Mouse (Mus musculus) colon, adult 2 months (tissue): ENCODE results near the gene Lgals3. TPM values are rescaled to one million over a fixed set of nuclear protein-coding genes. Genes with fewer than 3 reads are reported as not detected.

Experiments used
- polyA plus RNA-seq: library from polyadenylated mRNA; depleted of rRNA; stranded (reverse); fragments of >200 nt; gene quantifications from 2 replicates; pipeline ENCODE4 v1.2.3, GENCODE M21; 2012; rRNA removed

Gene Lgals3
- 3,104 and 3,126 TPM in 2 replicates for polyA plus RNA-seq

DNA sequence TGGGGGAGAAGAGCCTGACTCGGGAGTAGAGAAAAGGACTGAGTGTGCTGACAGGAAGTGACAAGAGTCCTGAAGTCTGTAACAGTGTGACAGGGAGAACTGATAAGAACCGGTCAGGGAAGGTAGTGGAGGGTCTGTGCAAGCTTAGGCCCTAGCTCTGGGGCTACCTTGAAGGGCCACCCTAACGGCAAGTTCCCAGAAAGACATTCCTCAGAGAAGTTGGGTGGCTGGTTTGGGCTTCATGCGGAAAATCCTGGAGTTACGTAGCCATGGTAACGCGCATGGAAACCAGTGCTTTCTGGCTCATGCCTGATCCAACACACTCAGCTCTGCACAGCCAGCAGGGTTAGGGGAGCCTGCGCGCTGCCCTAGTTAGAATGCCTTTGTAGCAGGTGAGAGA lies at the start of gene Lgals3:
Lgals3 (plus strand) TSS at position 291 of the 400 bp plus-strand sequence.

DNA sequence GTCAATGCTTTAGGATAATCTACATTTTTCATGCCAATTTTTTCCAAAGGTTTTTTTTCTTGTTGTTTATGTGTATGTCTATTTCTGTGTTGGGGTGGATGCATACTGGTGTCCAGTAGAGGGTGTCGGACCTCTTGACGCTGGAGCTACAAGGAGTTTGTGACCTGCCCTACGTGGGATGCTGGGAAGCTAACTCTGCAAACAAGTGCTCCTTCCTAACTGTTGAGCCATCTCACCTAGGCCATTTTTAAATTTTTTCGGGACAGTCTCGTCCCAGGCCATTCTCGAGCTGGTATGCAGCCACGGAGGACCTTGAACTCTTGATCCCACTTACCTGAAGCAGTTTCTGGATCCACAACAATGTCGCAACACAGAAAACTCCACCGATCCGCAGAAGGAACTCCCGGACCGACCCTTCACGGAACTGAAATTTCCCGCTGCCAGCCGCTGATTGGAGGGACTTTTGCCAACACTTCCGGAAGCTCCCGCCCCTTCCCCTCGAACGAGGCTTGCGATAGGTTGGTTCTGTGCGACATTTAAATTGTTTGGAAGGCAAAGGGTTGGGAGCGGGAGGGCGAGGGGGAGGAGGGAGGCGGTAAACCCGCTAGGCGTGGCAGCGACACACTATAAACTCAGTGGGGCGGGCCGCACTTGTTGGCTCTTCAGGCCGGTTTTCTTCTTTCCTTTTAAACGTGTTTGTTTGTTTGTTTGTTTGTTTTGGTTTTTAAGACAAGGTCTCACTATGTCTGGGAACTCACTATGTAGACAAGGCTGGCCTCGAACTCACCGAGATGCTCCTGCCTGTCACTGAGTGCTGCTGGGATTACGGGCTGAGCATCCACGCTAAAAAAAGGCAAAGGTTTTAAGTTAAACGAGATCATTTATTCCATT lies 50.5 kb downstream of the Lgals3 start, which contains the start of gene Dlgap5:
Dlgap5 (minus strand) TSS at position 633 of the 891 bp plus-strand sequence.

Other genes with a start within 250 kb of the Lgals3 start
- gene Gch1, start 178.3 kb upstream of the Lgals3 start, polyA plus RNA-seq = 20.9 and 25.9 TPM in 2 replicates
- gene Wdhd1, start 90.9 kb upstream of the Lgals3 start, polyA plus RNA-seq = 1.5 TPM in 2 replicates
- 1.8 TPM in 2 replicates for gene Socs4, start 90.8 kb upstream of the Lgals3 start, polyA plus RNA-seq
- 33.7 and 36.2 TPM in 2 replicates for gene Mapk1ip1l, start 69.5 kb upstream of the Lgals3 start, polyA plus RNA-seq
- gene Dlgap5, start 50.7 kb downstream of the Lgals3 start, polyA plus RNA-seq = 2.0 and 2.3 TPM in 2 replicates
- gene Fbxo34, start 82.7 kb downstream of the Lgals3 start, polyA plus RNA-seq = 16.2 and 21.9 TPM in 2 replicates
- 7.8 and 8.5 TPM in 2 replicates for gene Atg14, start 202.9 kb downstream of the Lgals3 start, polyA plus RNA-seq